Mouse (Mus musculus) limb, embryonic 11.5 days (tissue): Measurements from ENCODE around the gene Setd1b. TPM values are rescaled to one million over a fixed set of nuclear protein-coding genes. Genes with fewer than 3 reads are reported as not detected.

Experiments used
- ATAC-seq: fragments of 200-750 bp; cut with Nextera tagmentation; 2 replicates; pipeline ENCODE4 v1.8.0; 2017; ENCODE audit warnings: low read depth; ENCODE audit not compliant: insufficient number of reproducible peaks, low FRiP score, low TSS enrichment
- DNase-seq: peaks from one replicate; pipeline ENCODE4 v3.0.0-alpha.2; 2015; ENCODE audit warnings: low spot score
- H3K27ac ChIP-seq: fragments of 300-500 bp; sonication (generic); replicated peaks from 2 replicates; pipeline ENCODE4 v1.5.1; 2014; ENCODE audit warnings: low read depth, mild to moderate bottlenecking, low read length
- H3K27me3 ChIP-seq: fragments of 300-500 bp; sonication (generic); 2 replicates; pipeline ENCODE4 v1.6.1; 2014; ENCODE audit warnings: mild to moderate bottlenecking, low read length, mixed read lengths; ENCODE audit not compliant: control insufficient read depth, insufficient read depth
- H3K36me3 ChIP-seq: fragments of 300-500 bp; sonication (generic); 2 replicates; pipeline ENCODE4 v1.6.1; 2014; ENCODE audit warnings: mild to moderate bottlenecking, low read length, moderate library complexity, mixed read lengths; ENCODE audit not compliant: control insufficient read depth, insufficient read depth
- H3K4me1 ChIP-seq: fragments of 300-500 bp; sonication (generic); 2 replicates; pipeline ENCODE4 v1.6.1; 2014; ENCODE audit warnings: low read length, mixed read lengths; ENCODE audit not compliant: control insufficient read depth, insufficient read depth
- H3K4me2 ChIP-seq: fragments of 300-500 bp; sonication (generic); 2 replicates; pipeline ENCODE4 v1.6.1; 2014; ENCODE audit warnings: low read depth, mild to moderate bottlenecking, moderate library complexity; ENCODE audit not compliant: severe bottlenecking
- H3K4me3 ChIP-seq: fragments of 300-500 bp; sonication (generic); 2 replicates; pipeline ENCODE4 v1.5.1; 2014; ENCODE audit warnings: low read depth, low read length
- H3K9ac ChIP-seq: fragments of 300-500 bp; sonication (generic); 2 replicates; pipeline ENCODE4 v1.6.1; 2014; ENCODE audit warnings: mild to moderate bottlenecking, low read length
- H3K9me3 ChIP-seq: fragments of 300-500 bp; sonication (generic); 2 replicates; pipeline ENCODE4 v1.6.1; 2016; ENCODE audit warnings: low read length; ENCODE audit not compliant: control insufficient read depth
- WGBS: fragments of 180-500 bp; shearing (Covaris S2); extraction: QIAGEN DNeasy Blood & Tissue Kit; methylation state at CpG from one replicate; pipeline ENCODE4 v1.1.7; 2014; 5-methylcytosine and 5-hydroxymethylcytosine counted together
- polyA plus RNA-seq: library from polyadenylated mRNA; unstranded; fragments of >200 nt; fragmentation: Nextera tagmentation; extraction: Ambion mirVana; gene quantifications from 2 replicates; pipeline ENCODE4 v1.2.1, GENCODE M21; 2014

The Setd1b gene
- polyA plus RNA-seq, 1 experiment from 2014 or later, result 12.0 TPM

GRCm38 (mm10) chr5:123157972-123158371, 16.0 kb downstream of the Setd1b start:
- H3K4me1 ChIP-seq, result no peaks in the 10 kb centered on the region
- H3K27me3 ChIP-seq, result no peaks in the 10 kb centered on the region
- H3K9ac ChIP-seq, result no peak overlapping the region
- H3K36me3 ChIP-seq, result peaks cover 47% of the 10 kb centered on the region
- ATAC-seq (no peak), DNase-seq (no peak)
- no peak overlapping the region for H3K4me3 ChIP-seq
- WGBS, result 88% methylated on average over 4 of the region's 4 CpGs
- no peak overlapping the region for H3K27ac ChIP-seq
- H3K9me3 ChIP-seq, result no peaks in the 10 kb centered on the region
- H3K4me2 ChIP-seq, result no peak overlapping the region

GRCm38 (mm10) chr5:123159446-123159845, 17.5 kb downstream of the Setd1b start:
- DNase-seq (no peak), ATAC-seq (no peak)
- Histone ChIP-seq H3K36me3 (peaks cover 52% of the 10 kb centered on the region), H3K27me3 (no peaks in the 10 kb centered on the region), H3K4me3 (no peak overlapping the region), H3K4me2 (no peak overlapping the region), H3K9ac (no peak overlapping the region), H3K4me1 (no peaks in the 10 kb centered on the region), H3K27ac (no peak overlapping the region), H3K9me3 (no peaks in the 10 kb centered on the region)
- WGBS, result 92% methylated on average over 4 of the region's 4 CpGs

- H3K27me3 ChIP-seq, result no peaks in the 10 kb centered on the region
- ATAC-seq (no peak), DNase-seq (no peak)
- H3K4me1 ChIP-seq, result no peaks in the 10 kb centered on the region
- H3K36me3 ChIP-seq, result peaks cover 48% of the 10 kb centered on the region
- H3K4me2 ChIP-seq, result no peak overlapping the region
- H3K9ac ChIP-seq, result no peak overlapping the region
- no peak overlapping the region for H3K27ac ChIP-seq
- H3K9me3 ChIP-seq, result no peaks in the 10 kb centered on the region
- no peak overlapping the region for H3K4me3 ChIP-seq
- 92% methylated on average over 15 of the region's 15 CpGs for WGBS
Observed at GRCm38 (mm10) chr5:123159866-123160265, 17.9 kb downstream of the Setd1b start.

GRCm38 (mm10) chr5:123160341-123160740, 18.3 kb downstream of the Setd1b start:
- DNase-seq, result no peak
- H3K9ac ChIP-seq, result no peak overlapping the region
- no peak overlapping the region for H3K27ac ChIP-seq
- peaks cover 48% of the 10 kb centered on the region for H3K36me3 ChIP-seq
- no peak for ATAC-seq
- H3K4me3 ChIP-seq, result no peak overlapping the region
- WGBS, result 93% methylated on average over 15 of the region's 15 CpGs
- no peaks in the 10 kb centered on the region for H3K9me3 ChIP-seq
- H3K4me1 ChIP-seq, result no peaks in the 10 kb centered on the region
- no peak overlapping the region for H3K4me2 ChIP-seq
- no peaks in the 10 kb centered on the region for H3K27me3 ChIP-seq

GRCm38 (mm10) chr5:123162942-123163341, 20.9 kb downstream of the Setd1b start:
- no peaks in the 10 kb centered on the region for H3K9me3 ChIP-seq
- H3K27ac ChIP-seq, result no peak overlapping the region
- H3K4me3 ChIP-seq, result no peak overlapping the region
- DNase-seq, result no peak
- peaks cover 58% of the 10 kb centered on the region for H3K36me3 ChIP-seq
- no peak overlapping the region for H3K9ac ChIP-seq
- no peak for ATAC-seq
- no peaks in the 10 kb centered on the region for H3K4me1 ChIP-seq
- 87% methylated on average over 9 of the region's 9 CpGs for WGBS
- no peaks in the 10 kb centered on the region for H3K27me3 ChIP-seq
- no peak overlapping the region for H3K4me2 ChIP-seq

- H3K9me3 ChIP-seq, result no peaks in the 10 kb centered on the region
- no peak overlapping the region for H3K27ac ChIP-seq
- H3K36me3 ChIP-seq, result peaks cover 32% of the 10 kb centered on the region
- H3K4me2 ChIP-seq, result no peak overlapping the region
- H3K9ac ChIP-seq, result no peak overlapping the region
- no peak overlapping the region for H3K4me3 ChIP-seq
- no peaks in the 10 kb centered on the region for H3K4me1 ChIP-seq
- no peaks in the 10 kb centered on the region for H3K27me3 ChIP-seq
- DNase-seq (no peak), ATAC-seq (no peak)
- WGBS, result 89% methylated on average over 10 of the region's 10 CpGs
Observed at GRCm38 (mm10) chr5:123166437-123166836, 24.4 kb downstream of the Setd1b start.

- Histone ChIP-seq H3K9me3 (no peaks in the 10 kb centered on the region), H3K36me3 (peaks cover 26% of the 10 kb centered on the region), H3K4me2 (no peak overlapping the region), H3K4me3 (no peak overlapping the region), H3K4me1 (no peaks in the 10 kb centered on the region), H3K27me3 (no peaks in the 10 kb centered on the region), H3K9ac (no peak overlapping the region), H3K27ac (no peak overlapping the region)
- DNase-seq, result no peak
- no peak for ATAC-seq
- WGBS, result 80% methylated on average over 5 of the region's 5 CpGs
Observed at GRCm38 (mm10) chr5:123167591-123167990, 25.6 kb downstream of the Setd1b start.

GRCm38 (mm10) chr5:123169284-123169683, 27.3 kb downstream of the Setd1b start, which contains the start of gene Psmd9:
Gene Psmd9, plus strand, starts transcription at chr5:123169413.
- no peak within 1 kb of the TSS for H3K9ac ChIP-seq
- H3K4me1 ChIP-seq, result no peaks in the 10 kb centered on the region
- no peaks in the 10 kb centered on the region for H3K9me3 ChIP-seq
- peaks cover 12% of the 10 kb centered on the region for H3K36me3 ChIP-seq
- no peak within 1 kb of the TSS for H3K27ac ChIP-seq
- no peak for DNase-seq
- ATAC-seq, result no peak
- no peak within 1 kb of the TSS for H3K4me2 ChIP-seq
- WGBS, result 86% methylated on average over 5 of the region's 5 CpGs
- no peaks in the 10 kb centered on the region for H3K27me3 ChIP-seq
- H3K4me3 ChIP-seq, result no peak within 1 kb of the TSS

GRCm38 (mm10) chr5:123170365-123170764, 28.4 kb downstream of the Setd1b start:
- Histone ChIP-seq H3K4me3 (no peak overlapping the region), H3K9ac (no peak overlapping the region), H3K27ac (no peak overlapping the region), H3K4me1 (no peaks in the 10 kb centered on the region), H3K9me3 (no peaks in the 10 kb centered on the region), H3K4me2 (no peak overlapping the region), H3K36me3 (peaks cover 11% of the 10 kb centered on the region), H3K27me3 (no peaks in the 10 kb centered on the region)
- 87% methylated on average over 9 of the region's 9 CpGs for WGBS
- DNase-seq, result no peak
- ATAC-seq, result no peak
